In the genomic region with DNA sequence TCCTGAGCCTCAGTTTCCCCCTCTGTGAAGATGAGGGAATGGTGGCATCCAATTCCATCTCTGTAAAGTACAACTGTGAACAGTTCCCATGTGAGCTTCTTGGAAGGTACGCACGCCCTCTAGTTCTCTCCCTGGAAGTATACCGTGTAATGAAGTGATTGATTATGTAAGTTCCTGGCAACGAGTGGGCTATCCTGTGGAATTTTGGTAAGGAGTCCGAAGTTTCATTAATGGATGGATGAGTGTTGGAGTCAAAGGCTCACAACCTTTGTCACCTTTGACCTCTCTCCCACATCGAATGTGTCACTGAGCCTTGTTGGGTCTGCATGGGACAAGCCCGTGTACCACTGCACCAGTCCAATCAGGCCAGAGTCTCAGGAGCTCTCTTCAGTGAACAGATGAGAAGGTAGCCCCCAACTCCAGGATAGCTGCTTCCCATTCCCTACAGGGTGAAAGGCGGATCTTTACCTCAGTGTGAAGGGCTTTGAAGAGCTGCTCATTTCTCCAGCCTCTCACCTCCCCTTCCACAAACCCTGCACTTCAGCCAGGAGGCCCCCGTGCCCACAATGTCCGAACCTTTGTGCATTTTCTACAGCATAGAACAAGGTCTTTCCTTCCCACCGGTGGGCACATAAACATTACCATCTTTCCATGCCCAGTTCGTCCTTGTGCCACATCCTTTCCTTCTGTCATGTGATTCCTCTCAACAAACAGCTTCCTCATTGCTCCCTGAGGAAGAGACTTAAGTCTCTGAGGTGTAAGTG, we compare ENCODE assay signal across 15 mouse cellular contexts.
DNase-seq lines count a peak whose midpoint lies in the region; ATAC-seq and TF ChIP-seq lines count a peak whose summit lies in the region.
"Had no signal": no experiment of that assay in that cellular context is flagged by ENCODE, and none has a peak within 500 bp of the region (broad histone marks: within the 10 kb centered on the region; RNA-seq: fewer than 3 reads in every experiment).

No protein-coding gene starts in this region.

- TF ChIP-seq CTCF in brain, embryonic 14.5 days (IDR thresholded peaks at IDR 0.05; ENCODE audit: borderline replicate concordance, extremely low read depth, insufficient read depth, insufficient read length), result no peak
- no peak for TF ChIP-seq CTCF in cerebellum, adult 2 months (IDR thresholded peaks at IDR 0.05; ENCODE audit: borderline replicate concordance, insufficient read depth, low read depth, low read length)

- no peak overlapping the region for H3K9ac ChIP-seq in hindbrain, embryonic 11.5 days (ENCODE audit: low read depth, low read length)
- no peak overlapping the region for H3K9ac ChIP-seq in midbrain, embryonic 15.5 days
- H3K9ac ChIP-seq: limb, embryonic 13.5 days; lung, embryonic 15.5 days had no signal

- peaks cover 16% of the 10 kb centered on the region for H3K27me3 ChIP-seq in embryonic facial prominence, embryonic 10.5 days (replicated peaks; ENCODE audit: low read depth, poor library complexity, severe bottlenecking)
- H3K27me3 ChIP-seq in hindbrain, embryonic 11.5 days (ENCODE audit: control insufficient read depth, insufficient read depth, low read length), result no peaks in the 10 kb centered on the region
- no peaks in the 10 kb centered on the region for H3K27me3 ChIP-seq in midbrain, embryonic 15.5 days (replicated peaks)
- no peaks in the 10 kb centered on the region; the same call in 1 of the 2 replicates for H3K27me3 ChIP-seq in cerebellum, adult 2 months (ENCODE audit: control insufficient read depth, insufficient read depth, low read length)
- H3K27me3 ChIP-seq: CH12.LX had no signal

- H3K4me3 ChIP-seq in embryonic facial prominence, embryonic 10.5 days, result 0 out of 2 replicates have a peak overlapping the region, but pooled peaks have one; percentile 6
- H3K4me3 ChIP-seq in hindbrain, embryonic 11.5 days (ENCODE audit: low read depth, low read length), result no peak overlapping the region
- no peak overlapping the region for H3K4me3 ChIP-seq in midbrain, embryonic 15.5 days
- H3K4me3 ChIP-seq in cerebellum, adult 2 months (replicated peaks; ENCODE audit: insufficient read depth, low read depth, low read length), result no peak overlapping the region
- H3K4me3 ChIP-seq: limb, embryonic 13.5 days; lung, embryonic 15.5 days had no signal

- no peaks in the 10 kb centered on the region for H3K9me3 ChIP-seq in embryonic facial prominence, embryonic 10.5 days
- no peaks in the 10 kb centered on the region for H3K9me3 ChIP-seq in hindbrain, embryonic 11.5 days (ENCODE audit: control insufficient read depth, low read length)
- H3K9me3 ChIP-seq in midbrain, embryonic 15.5 days, result no peaks in the 10 kb centered on the region
- H3K9me3 ChIP-seq: limb, embryonic 13.5 days; lung, embryonic 15.5 days had no signal

- intact Hi-C loops in gastrocnemius, postnatal 36 days (cut with DNase I), result loop anchor here (5.0 kb wide), 1 partner anchor 67 kb away; no protein-coding TSS in a partner anchor

- DNase-seq in brain, embryonic 14.5 days (ENCODE audit: low read depth), result peak; percentile 69
- no peak for DNase-seq in embryonic facial prominence, embryonic 10.5 days (ENCODE audit: low spot score)
- DNase-seq in hindbrain, embryonic 11.5 days (ENCODE audit: low spot score), result peak; percentile 49
- DNase-seq in gastrocnemius, postnatal 36 days, result no peak
- DNase-seq in cerebellum, adult 11 months, result no peak
- no peak for DNase-seq in cerebellum, adult 2 months
- DNase-seq in thymus, postnatal 0 days (ENCODE audit: low spot score), result no peak
- DNase-seq: cerebellum, postnatal 14 days; heart, postnatal 10 days; layer of hippocampus, adult 9-11 months; thymus, postnatal 14 days had no signal

- peak overlapping the region; percentile 77 for H3K27ac ChIP-seq in embryonic facial prominence, embryonic 10.5 days (replicated peaks)
- H3K27ac ChIP-seq in hindbrain, embryonic 11.5 days (ENCODE audit: low read depth, low read length), result peak overlapping the region; percentile 76
- peak overlapping the region; percentile 67; the same call in 1 of the 2 replicates for H3K27ac ChIP-seq in midbrain, embryonic 15.5 days
- no peak overlapping the region for H3K27ac ChIP-seq in cerebellum, adult 2 months (ENCODE audit: insufficient read depth, low read length)
- H3K27ac ChIP-seq: limb, embryonic 13.5 days; lung, embryonic 15.5 days had no signal

- H3K4me2 ChIP-seq in hindbrain, embryonic 11.5 days (replicated peaks; ENCODE audit: low read depth, low read length), result peak overlapping the region; percentile 31
- H3K4me2 ChIP-seq in midbrain, embryonic 15.5 days, result peak overlapping the region; percentile 30; the same call in 1 of the 2 replicates
- H3K4me2 ChIP-seq: limb, embryonic 13.5 days; lung, embryonic 15.5 days had no signal

- H3K36me3 ChIP-seq in embryonic facial prominence, embryonic 10.5 days (replicated peaks), result no peaks in the 10 kb centered on the region
- H3K36me3 ChIP-seq in hindbrain, embryonic 11.5 days (ENCODE audit: control insufficient read depth, insufficient read depth, low read length), result no peaks in the 10 kb centered on the region
- H3K36me3 ChIP-seq in midbrain, embryonic 15.5 days (replicated peaks), result no peaks in the 10 kb centered on the region
- H3K36me3 ChIP-seq: limb, embryonic 13.5 days; lung, embryonic 15.5 days had no signal

- 68% methylated on average over 12 of the region's 12 CpGs for WGBS in embryonic facial prominence, embryonic 10.5 days
- WGBS in hindbrain, embryonic 11.5 days, result 26% methylated on average over 12 of the region's 12 CpGs
- 24% methylated on average over 12 of the region's 12 CpGs for WGBS in midbrain, embryonic 15.5 days
- WGBS in cerebellum, adult 2 months, result 70% methylated on average over 12 of the region's 12 CpGs

- peaks cover 44% of the 10 kb centered on the region for H3K4me1 ChIP-seq in embryonic facial prominence, embryonic 10.5 days
- H3K4me1 ChIP-seq in hindbrain, embryonic 11.5 days (replicated peaks; ENCODE audit: control insufficient read depth, insufficient read depth, low read length), result peaks cover 20% of the 10 kb centered on the region
- peaks cover 32% of the 10 kb centered on the region for H3K4me1 ChIP-seq in midbrain, embryonic 15.5 days
- no peaks in the 10 kb centered on the region for H3K4me1 ChIP-seq in cerebellum, adult 2 months (ENCODE audit: control insufficient read depth, insufficient read depth, low read length)

- no peak for TF ChIP-seq POLR2A in brain, embryonic 14.5 days (IDR thresholded peaks at IDR 0.05; ENCODE audit: borderline replicate concordance, extremely low read depth, insufficient read depth, insufficient read length, poor library complexity, severe bottlenecking)
- TF ChIP-seq POLR2A in cerebellum, adult 2 months (IDR thresholded peaks at IDR 0.05; ENCODE audit: borderline replicate concordance, insufficient read depth, low read length), result no peak

- peak; percentile 53 for ATAC-seq in hindbrain, embryonic 11.5 days (ENCODE audit: low FRiP score)
- ATAC-seq in midbrain, embryonic 15.5 days (replicated peaks), result peak; percentile 53

Comparison
In these comparisons a context has a peak if more than half of its experiments do, and no peak if none do; other contexts are left out.
1. DNase-seq: peak in brain, embryonic 14.5 days (single experiment) and hindbrain, embryonic 11.5 days (single experiment); none in embryonic facial prominence, embryonic 10.5 days (single experiment), gastrocnemius, postnatal 36 days (0 of 2), cerebellum, adult 11 months (single experiment), cerebellum, adult 2 months (0 of 2) and thymus, postnatal 0 days (single experiment).